Mouse (Mus musculus) thymus, postnatal 4 days (tissue): Measurements from ENCODE around the gene Cltc.
A peak's percentile ranks its signal among the peaks of the same experiment; 100 is the strongest.

Experiments used
- DNase-seq: peaks from one replicate; pipeline ENCODE4 v3.0.0; 2021

Gene Cltc

GRCm38 (mm10) chr11:86681423-86681822 lies 75.9 kb downstream of the Cltc start:
- no peak for DNase-seq

- no peak for DNase-seq
Measured at GRCm38 (mm10) chr11:86680729-86681128, 76.6 kb downstream of the Cltc start.

GRCm38 (mm10) chr11:86678957-86679356 lies 78.4 kb downstream of the Cltc start:
- no peak for DNase-seq

GRCm38 (mm10) chr11:86675520-86675919 lies 81.8 kb downstream of the Cltc start:
- no peak for DNase-seq

GRCm38 (mm10) chr11:86672772-86673171 lies 84.6 kb downstream of the Cltc start:
- no peak for DNase-seq

- DNase-seq: no peak
Measured at GRCm38 (mm10) chr11:86671041-86671675, 86.2 kb downstream of the Cltc start.

- DNase-seq: no peak
Measured at GRCm38 (mm10) chr11:86668169-86668568, 89.2 kb downstream of the Cltc start.

GRCm38 (mm10) chr11:86667553-86667952 lies 89.8 kb downstream of the Cltc start:
- DNase-seq: no peak

- no peak for DNase-seq
Measured at GRCm38 (mm10) chr11:86664406-86664805, 93.0 kb downstream of the Cltc start.

- no peak for DNase-seq
Measured at GRCm38 (mm10) chr11:86663977-86664376, 93.4 kb downstream of the Cltc start.

GRCm38 (mm10) chr11:86662986-86663895 lies 94.1 kb downstream of the Cltc start:
- DNase-seq: no peak

- no peak for DNase-seq
Measured at GRCm38 (mm10) chr11:86657863-86658262, 99.5 kb downstream of the Cltc start.

GRCm38 (mm10) chr11:86656849-86657567 lies 100.4 kb downstream of the Cltc start:
- no peak for DNase-seq

- DNase-seq: no peak
Measured at GRCm38 (mm10) chr11:86655671-86656070, 101.7 kb downstream of the Cltc start.

GRCm38 (mm10) chr11:86654096-86654495 lies 103.3 kb downstream of the Cltc start:
- no peak for DNase-seq

- peak; percentile 50 for DNase-seq
Measured at GRCm38 (mm10) chr11:86653446-86653845, 103.9 kb downstream of the Cltc start.

- no peak for DNase-seq
Measured at GRCm38 (mm10) chr11:86652578-86652979, 104.8 kb downstream of the Cltc start.

GRCm38 (mm10) chr11:86650676-86651075 lies 106.7 kb downstream of the Cltc start:
- DNase-seq: no peak

- DNase-seq: no peak
Measured at GRCm38 (mm10) chr11:86649542-86649941, 107.8 kb downstream of the Cltc start.

- no peak for DNase-seq
Measured at GRCm38 (mm10) chr11:86647706-86648447, 109.5 kb downstream of the Cltc start.

- DNase-seq: no peak
Measured at GRCm38 (mm10) chr11:86646885-86647459, 110.4 kb downstream of the Cltc start.

GRCm38 (mm10) chr11:86646136-86646834 lies 111.1 kb downstream of the Cltc start:
- no peak for DNase-seq
